Mouse (Mus musculus) C2C12 (cell line): ENCODE results near the gene 1700001P01Rik. TPM values are rescaled to one million over a fixed set of nuclear protein-coding genes. Genes with fewer than 3 reads are reported as not detected.

Source experiments
- H3K27me3 ChIP-seq: one replicate; pipeline ENCODE4 v1.6.1; 2011; ENCODE audit not compliant: control insufficient read depth, insufficient read depth, insufficient read length
- H3K36me3 ChIP-seq: one replicate; pipeline ENCODE4 v1.6.1; 2011; ENCODE audit not compliant: control insufficient read depth, insufficient read depth
- H3K4me3 ChIP-seq: one replicate; pipeline ENCODE4 v1.5.1; 2011; ENCODE audit warnings: mild to moderate bottlenecking, control low read depth; ENCODE audit not compliant: poor library complexity, insufficient read depth, severe bottlenecking
- H3K79me2 ChIP-seq: one replicate; pipeline ENCODE4 v1.6.1; 2011; ENCODE audit not compliant: control insufficient read depth, insufficient read depth
- H3K79me3 ChIP-seq: one replicate; pipeline ENCODE4 v1.6.1; 2011; ENCODE audit warnings: low read depth, control low read depth
- H3ac ChIP-seq: one replicate; pipeline ENCODE3; 2011; ENCODE audit warnings: low read depth; ENCODE audit not compliant: control insufficient read depth, insufficient read length
- CEBPB ChIP-seq: IDR thresholded peaks from one replicate; pipeline ENCODE4 v1.6.1; 2011; ENCODE audit warnings: low read depth, mild to moderate bottlenecking, control low read depth, moderate library complexity
- CTCF ChIP-seq: IDR thresholded peaks from one replicate; pipeline ENCODE4 v1.5.1; 2011; ENCODE audit not compliant: control insufficient read depth, insufficient read depth, insufficient read length
- FOSL1 ChIP-seq: IDR thresholded peaks from one replicate; pipeline ENCODE4 v1.8.0; 2011; ENCODE audit warnings: mild to moderate bottlenecking, low read length; ENCODE audit not compliant: poor library complexity, insufficient read depth, severe bottlenecking
- MAX ChIP-seq: IDR thresholded peaks from one replicate; pipeline ENCODE4 v1.6.1; 2011; ENCODE audit warnings: mild to moderate bottlenecking, control low read depth
- MYOD1 ChIP-seq: IDR thresholded peaks from one replicate; pipeline ENCODE4 v1.6.1; 2011; ENCODE audit warnings: low read depth; ENCODE audit not compliant: control insufficient read depth, insufficient read length
- MYOG ChIP-seq: IDR thresholded peaks from one replicate; pipeline ENCODE4 v1.6.1; 2011; ENCODE audit not compliant: control insufficient read depth, insufficient read length; ENCODE audit errors: extremely low read depth
- USF1 ChIP-seq: IDR thresholded peaks from one replicate; pipeline ENCODE4 v1.6.1; 2011; ENCODE audit warnings: low read depth, mild to moderate bottlenecking, control low read depth, moderate library complexity
- polyA plus RNA-seq: library from polyadenylated mRNA; unstranded; fragments of >200 nt; fragmentation: generic; extraction: Trizol; gene quantifications from one replicate; pipeline ENCODE4 v1.2.1, GENCODE M21; 2012; ENCODE audit warnings: missing spikeins

Gene 1700001P01Rik
- polyA plus RNA-seq, 1 experiment: 0.14 TPM

DNA sequence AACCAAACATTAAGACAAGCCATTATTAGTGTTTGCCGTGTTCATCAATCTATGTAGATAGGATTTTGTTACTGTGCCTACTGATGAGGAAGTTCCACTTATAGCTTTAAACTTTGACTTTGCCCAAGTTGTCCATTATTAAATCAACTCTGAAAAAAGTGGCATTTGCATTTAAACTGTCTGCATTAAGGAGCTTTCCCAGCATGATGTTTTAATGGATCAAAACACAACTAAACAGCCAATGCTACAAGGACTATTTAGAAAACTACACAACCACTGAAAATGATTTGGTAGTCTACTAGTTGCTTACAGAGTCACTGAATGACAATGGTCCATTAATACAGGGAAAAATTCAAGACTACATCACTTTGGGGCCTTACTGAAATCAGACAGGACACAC is 3.2 kb upstream of the 1700001P01Rik start:
- no peaks in the 10 kb centered on the region for H3K27me3 ChIP-seq
- no peak overlapping the region for H3ac ChIP-seq
- peaks cover 38% of the 10 kb centered on the region for H3K79me3 ChIP-seq
- H3K36me3 ChIP-seq: peaks cover 69% of the 10 kb centered on the region
- no peak overlapping the region for H3K4me3 ChIP-seq
- TF ChIP-seq MYOD1 (no peak), MAX (no peak), FOSL1 (no peak), CTCF (no peak), MYOG (no peak), USF1 (no peak), CEBPB (no peak)
- peaks cover 46% of the 10 kb centered on the region for H3K79me2 ChIP-seq

GRCm38 (mm10) chr11:97777129-97777529 is 1.4 kb upstream of the 1700001P01Rik start:
- Histone ChIP-seq H3K4me3 (no peak overlapping the region), H3K79me3 (peaks cover 38% of the 10 kb centered on the region), H3K36me3 (peaks cover 69% of the 10 kb centered on the region), H3K27me3 (no peaks in the 10 kb centered on the region), H3ac (no peak overlapping the region), H3K79me2 (peaks cover 45% of the 10 kb centered on the region)
- TF ChIP-seq USF1 (peak; percentile 2), MYOG (no peak), MAX (peak; percentile 71)

DNA sequence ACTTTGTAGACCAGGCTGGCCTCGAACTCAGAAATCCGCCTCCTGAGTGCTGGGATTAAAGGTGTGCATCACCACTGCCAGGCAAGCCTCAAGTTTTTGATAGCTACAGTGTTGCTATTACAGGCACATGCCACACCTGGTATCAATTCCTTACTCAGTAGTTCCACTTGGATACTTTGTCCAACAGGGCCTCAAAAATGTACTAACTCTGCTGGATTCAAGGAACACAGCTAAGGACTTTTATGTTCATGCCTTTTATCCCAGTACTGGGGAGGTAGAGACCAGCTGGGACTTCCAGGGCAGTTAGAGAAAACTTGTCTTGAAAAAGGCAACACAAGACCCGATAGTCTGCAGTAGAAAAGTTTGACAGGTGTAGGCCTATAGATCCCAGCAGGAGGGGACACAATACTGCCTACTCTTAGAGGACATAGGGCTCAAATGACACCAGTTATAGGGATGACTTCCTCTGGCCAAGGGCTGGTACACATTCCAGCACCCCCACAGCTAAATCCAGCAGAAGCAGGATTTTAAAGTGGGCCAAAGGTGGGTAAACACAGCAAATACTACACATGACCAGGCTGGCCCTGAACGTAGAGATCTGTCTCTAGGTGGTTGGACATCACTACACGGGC is 895 bp upstream of the 1700001P01Rik start:
- no peak for TF ChIP-seq MYOG
- no peak for TF ChIP-seq FOSL1
- no peak for TF ChIP-seq CTCF
- no peak for TF ChIP-seq MAX
- no peak for TF ChIP-seq CEBPB
- no peak for TF ChIP-seq MYOD1
- TF ChIP-seq USF1: no peak
- Histone ChIP-seq H3K79me3 (peaks cover 32% of the 10 kb centered on the region), H3K4me3 (no peak overlapping the region), H3ac (no peak overlapping the region), H3K79me2 (peaks cover 40% of the 10 kb centered on the region), H3K36me3 (peaks cover 69% of the 10 kb centered on the region), H3K27me3 (no peaks in the 10 kb centered on the region)

GRCm38 (mm10) chr11:97775186-97775585 is 532 bp downstream of the 1700001P01Rik start:
- Histone ChIP-seq H3K27me3 (no peaks in the 10 kb centered on the region), H3ac (no peak overlapping the region), H3K79me2 (peaks cover 25% of the 10 kb centered on the region), H3K36me3 (peaks cover 54% of the 10 kb centered on the region), H3K79me3 (peaks cover 18% of the 10 kb centered on the region), H3K4me3 (no peak overlapping the region)
- TF ChIP-seq USF1: no peak
- TF ChIP-seq MYOD1: no peak
- no peak for TF ChIP-seq CEBPB
- TF ChIP-seq FOSL1: no peak
- no peak for TF ChIP-seq MYOG
- TF ChIP-seq CTCF: no peak
- TF ChIP-seq MAX: no peak

- H3K79me2 ChIP-seq: no peaks in the 10 kb centered on the region
- no peak for TF ChIP-seq FOSL1
- no peak for TF ChIP-seq MYOD1
- TF ChIP-seq CEBPB: no peak
- no peaks in the 10 kb centered on the region for H3K27me3 ChIP-seq
- no peak overlapping the region for H3ac ChIP-seq
- peaks cover 17% of the 10 kb centered on the region for H3K36me3 ChIP-seq
- H3K4me3 ChIP-seq: no peak overlapping the region
- H3K79me3 ChIP-seq: no peaks in the 10 kb centered on the region
Observed at GRCm38 (mm10) chr11:97771410-97771809, 4.3 kb downstream of the 1700001P01Rik start.

GRCm38 (mm10) chr11:97769704-97770103 is 6.0 kb downstream of the 1700001P01Rik start:
- TF ChIP-seq USF1: no peak
- TF ChIP-seq MYOD1: no peak
- TF ChIP-seq CTCF: no peak
- Histone ChIP-seq H3K27me3 (no peaks in the 10 kb centered on the region), H3K4me3 (no peak overlapping the region), H3K79me2 (peaks cover 17% of the 10 kb centered on the region), H3K79me3 (peaks cover 16% of the 10 kb centered on the region), H3K36me3 (no peaks in the 10 kb centered on the region), H3ac (no peak overlapping the region)
